Comparison of ENCODE assay signal across 8 mouse cellular contexts in the genomic region with DNA sequence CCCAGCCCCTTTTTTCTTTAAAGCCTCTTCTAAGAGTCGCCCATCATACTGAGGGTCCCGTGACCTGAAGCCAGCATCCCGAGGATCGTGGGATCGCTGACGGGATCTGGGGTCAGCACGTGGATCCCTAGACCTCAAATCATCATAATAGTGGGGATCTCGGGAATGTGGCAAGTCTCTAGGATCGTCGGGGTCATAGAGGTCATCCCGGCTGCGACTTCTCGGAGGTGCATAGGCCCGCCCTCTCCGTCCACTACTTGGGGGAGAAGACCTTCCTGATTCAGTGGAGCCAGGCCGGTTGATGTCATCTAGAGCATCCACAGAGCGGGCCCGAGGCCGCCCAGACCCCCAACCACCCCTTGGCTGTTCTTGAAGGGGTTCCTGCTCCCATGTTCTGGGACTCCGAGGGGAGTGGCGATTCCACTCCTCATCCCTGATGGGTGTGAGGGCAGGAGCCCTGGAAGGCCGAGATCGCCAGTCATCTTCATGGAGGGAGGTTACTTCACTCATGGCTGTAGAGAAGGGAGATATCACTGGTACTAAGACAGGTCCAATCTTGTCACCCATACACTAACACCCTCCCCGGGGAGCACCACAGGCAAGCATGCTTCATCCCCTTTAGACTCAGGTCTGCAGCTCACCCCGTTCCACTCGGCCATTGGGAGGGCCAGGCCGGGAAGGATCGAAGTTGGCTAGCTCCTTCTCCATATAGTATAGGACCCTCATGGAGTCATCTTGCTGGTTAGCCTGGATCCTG. TPM values are rescaled to one million over a fixed set of nuclear protein-coding genes. Genes with fewer than 3 reads are reported as not detected.
DNase-seq lines count a peak whose midpoint lies in the region; ATAC-seq lines count a peak whose summit lies in the region.

No protein-coding gene starts in this region.

- no peak overlapping the region for H3K27ac ChIP-seq in forebrain, embryonic 11.5 days (ENCODE audit: low read depth, low read length)
- H3K27ac ChIP-seq in limb, embryonic 11.5 days (replicated peaks; ENCODE audit: low read depth, low read length): peak overlapping the region; percentile 97; the same call in 1 of the 2 replicates
- peak overlapping the region; percentile 97; the same call in 1 of the 2 replicates for H3K27ac ChIP-seq in stomach, embryonic 15.5 days

- DNase-seq in heart, adult 11 months: peak; percentile 93
- DNase-seq in heart, adult 9 months (ENCODE audit: low spot score in 2 of 2): no peak
- DNase-seq in ES-CJ7 (ENCODE audit: low read depth, low spot score): peak; percentile 62
- DNase-seq in forebrain, embryonic 11.5 days (ENCODE audit: low spot score): no peak
- DNase-seq in limb, embryonic 11.5 days (ENCODE audit: low spot score): peak; percentile 28
- no peak for DNase-seq in gastrocnemius, postnatal 25 days
- DNase-seq in right cerebral cortex, postnatal 25 days: no peak

- 78% methylated on average over 28 of the region's 28 CpGs for WGBS in forebrain, embryonic 11.5 days
- WGBS in limb, embryonic 11.5 days: 75% methylated on average over 28 of the region's 28 CpGs
- 66% methylated on average over 28 of the region's 28 CpGs for WGBS in stomach, embryonic 15.5 days

- H3K9me3 ChIP-seq in forebrain, embryonic 11.5 days (ENCODE audit: control insufficient read depth, low read length): no peaks in the 10 kb centered on the region
- no peaks in the 10 kb centered on the region; the same call in 1 of the 2 replicates for H3K9me3 ChIP-seq in limb, embryonic 11.5 days (ENCODE audit: control insufficient read depth, low read length)
- no peaks in the 10 kb centered on the region for H3K9me3 ChIP-seq in stomach, embryonic 15.5 days

- H3K4me1 ChIP-seq in forebrain, embryonic 11.5 days (replicated peaks; ENCODE audit: control insufficient read depth, insufficient read depth, low read length): peaks cover 10% of the 10 kb centered on the region
- peaks cover 3% of the 10 kb centered on the region; the same call in 1 of the 2 replicates for H3K4me1 ChIP-seq in limb, embryonic 11.5 days (ENCODE audit: control insufficient read depth, insufficient read depth, low read length)
- peaks cover 23% of the 10 kb centered on the region for H3K4me1 ChIP-seq in stomach, embryonic 15.5 days

- peak overlapping the region; percentile 96 for H3K9ac ChIP-seq in forebrain, embryonic 11.5 days (ENCODE audit: low read length)
- peak overlapping the region; percentile 96 for H3K9ac ChIP-seq in limb, embryonic 11.5 days (ENCODE audit: low read length)
- H3K9ac ChIP-seq in stomach, embryonic 15.5 days: peak overlapping the region; percentile 24; the same call in 1 of the 2 replicates

- no peaks in the 10 kb centered on the region for H3K27me3 ChIP-seq in forebrain, embryonic 11.5 days (ENCODE audit: control insufficient read depth, insufficient read depth, low read length)
- no peaks in the 10 kb centered on the region for H3K27me3 ChIP-seq in limb, embryonic 11.5 days (ENCODE audit: control insufficient read depth, insufficient read depth, low read length)
- H3K27me3 ChIP-seq in stomach, embryonic 15.5 days (replicated peaks): no peaks in the 10 kb centered on the region

- peak overlapping the region; percentile 35 for H3K4me2 ChIP-seq in forebrain, embryonic 11.5 days (ENCODE audit: low read depth, low read length, severe bottlenecking)
- peak overlapping the region; percentile 91 for H3K4me2 ChIP-seq in limb, embryonic 11.5 days (ENCODE audit: low read depth, severe bottlenecking)
- H3K4me2 ChIP-seq in stomach, embryonic 15.5 days: peak overlapping the region; percentile 58

- peaks cover 8% of the 10 kb centered on the region for H3K36me3 ChIP-seq in forebrain, embryonic 11.5 days (ENCODE audit: control insufficient read depth, insufficient read depth, low read length)
- peaks cover 7% of the 10 kb centered on the region; the same call in 1 of the 2 replicates for H3K36me3 ChIP-seq in limb, embryonic 11.5 days (ENCODE audit: control insufficient read depth, insufficient read depth, low read length)
- 0 out of 2 replicates have a peak, but pooled peaks cover 8% of the 10 kb centered on the region for H3K36me3 ChIP-seq in stomach, embryonic 15.5 days

- H3K4me3 ChIP-seq in forebrain, embryonic 11.5 days (ENCODE audit: low read depth, low read length): peak overlapping the region; percentile 95
- peak overlapping the region; percentile 83 for H3K4me3 ChIP-seq in limb, embryonic 11.5 days (ENCODE audit: low read depth, low read length)
- peak overlapping the region; percentile 92 for H3K4me3 ChIP-seq in stomach, embryonic 15.5 days (replicated peaks)

- no peak for ATAC-seq in forebrain, embryonic 11.5 days (replicated peaks; ENCODE audit: low FRiP score)
- ATAC-seq in limb, embryonic 11.5 days (ENCODE audit: insufficient number of reproducible peaks, low FRiP score, low TSS enrichment, low read depth): no peak
- ATAC-seq in stomach, embryonic 15.5 days (ENCODE audit: insufficient read depth, low FRiP score, low read depth): no peak

RNA-seq across cellular contexts. Expression of gene Usf2, which starts 1.7 kb away (rescaled TPM):
- 28.4 and 29.3 TPM in 2 replicates for polyA plus RNA-seq in forebrain, embryonic 11.5 days (2014; fragmentation: Nextera tagmentation; extraction: Ambion mirVana)
- 25.5 and 29.7 TPM in 2 replicates for polyA plus RNA-seq in limb, embryonic 11.5 days (2014; fragmentation: Nextera tagmentation; extraction: Ambion mirVana)
- polyA plus RNA-seq in stomach, embryonic 15.5 days (2015; fragmentation: Nextera tagmentation; extraction: Ambion mirVana): 19.9 and 22.9 TPM in 2 replicates
- 10 to 100 TPM; 69.6 to 85.0 TPM for total RNA-seq in gastrocnemius, postnatal 25 days (2021)

RNA-seq across cellular contexts. Expression of gene Hamp, which starts 14.5 kb away (rescaled TPM):
- polyA plus RNA-seq in forebrain, embryonic 11.5 days (2014; fragmentation: Nextera tagmentation; extraction: Ambion mirVana): not detected in 2 replicates
- polyA plus RNA-seq in limb, embryonic 11.5 days (2014; fragmentation: Nextera tagmentation; extraction: Ambion mirVana): not detected in 2 replicates
- polyA plus RNA-seq in stomach, embryonic 15.5 days (2015; fragmentation: Nextera tagmentation; extraction: Ambion mirVana): 0.39 and 1.8 TPM in 2 replicates
- total RNA-seq in gastrocnemius, postnatal 25 days (2021): not detected

RNA-seq across cellular contexts. Expression of gene Lsr, which starts 15.0 kb away (rescaled TPM):
- polyA plus RNA-seq in forebrain, embryonic 11.5 days (2014; fragmentation: Nextera tagmentation; extraction: Ambion mirVana): 30.8 and 32.5 TPM in 2 replicates
- polyA plus RNA-seq in limb, embryonic 11.5 days (2014; fragmentation: Nextera tagmentation; extraction: Ambion mirVana): 25.7 and 27.5 TPM in 2 replicates
- 102 and 116 TPM in 2 replicates for polyA plus RNA-seq in stomach, embryonic 15.5 days (2015; fragmentation: Nextera tagmentation; extraction: Ambion mirVana)
- total RNA-seq in gastrocnemius, postnatal 25 days (2021): 1 to 10 TPM in 1 of 2 experiments, under 1 TPM in 1; 0.69 to 1.1 TPM

RNA-seq across cellular contexts. Expression of gene Fam187b, which starts 15.3 kb away (rescaled TPM):
- 0.81 and 1.3 TPM in 2 replicates for polyA plus RNA-seq in forebrain, embryonic 11.5 days (2014; fragmentation: Nextera tagmentation; extraction: Ambion mirVana)
- polyA plus RNA-seq in limb, embryonic 11.5 days (2014; fragmentation: Nextera tagmentation; extraction: Ambion mirVana): 0.81 and 1.2 TPM in 2 replicates
- polyA plus RNA-seq in stomach, embryonic 15.5 days (2015; fragmentation: Nextera tagmentation; extraction: Ambion mirVana): 8.7 and 9.7 TPM in 2 replicates
- total RNA-seq in gastrocnemius, postnatal 25 days (2021): not detected

RNA-seq across cellular contexts. Expression of gene Hamp2, which starts 33.8 kb away (rescaled TPM):
- not detected in 2 replicates for polyA plus RNA-seq in forebrain, embryonic 11.5 days (2014; fragmentation: Nextera tagmentation; extraction: Ambion mirVana)
- not detected in 2 replicates for polyA plus RNA-seq in limb, embryonic 11.5 days (2014; fragmentation: Nextera tagmentation; extraction: Ambion mirVana)
- polyA plus RNA-seq in stomach, embryonic 15.5 days (2015; fragmentation: Nextera tagmentation; extraction: Ambion mirVana): 0.62 TPM in 1 of 2 replicates, not detected in the other
- total RNA-seq in gastrocnemius, postnatal 25 days (2021): not detected

Comparison
In these comparisons a context has a peak if more than half of its experiments do, and no peak if none do; other contexts are left out.
1. DNase-seq: peak in heart, adult 11 months (single experiment), ES-CJ7 (single experiment) and limb, embryonic 11.5 days (single experiment); none in heart, adult 9 months (0 of 2), forebrain, embryonic 11.5 days (single experiment), gastrocnemius, postnatal 25 days (single experiment) and right cerebral cortex, postnatal 25 days (single experiment).
2. H3K4me2 ChIP-seq: peak in every context shown above with its lines; median percentile 91 in limb, embryonic 11.5 days; 58 in stomach, embryonic 15.5 days; 35 in forebrain, embryonic 11.5 days.
3. H3K9ac ChIP-seq: peak in every context shown above with its lines; median percentile 96 in forebrain, embryonic 11.5 days; 96 in limb, embryonic 11.5 days; 24 in stomach, embryonic 15.5 days.
4. Peak in every context shown above with its lines, with median percentiles within 50 percentile points of each other: H3K4me3 ChIP-seq.